Mouse (Mus musculus) heart, adult 8-10 months (tissue): ENCODE data around the gene Myh14. TPM values are rescaled to one million over a fixed set of nuclear protein-coding genes. Genes with fewer than 3 reads are reported as not detected.

Source experiments
- DNase-seq: peaks from one replicate; pipeline ENCODE4 v3.0.0; 2022; ENCODE audit warnings: low spot score
- total RNA-seq, 4 experiments: library from RNA; stranded (reverse); gene quantifications; 2 replicates each; pipeline ENCODE4 v1.2.4; 2022

Gene Myh14
- total RNA-seq, 4 experiments from 2014 or later, result 88.0 to 111 (median 88.2) TPM

DNA sequence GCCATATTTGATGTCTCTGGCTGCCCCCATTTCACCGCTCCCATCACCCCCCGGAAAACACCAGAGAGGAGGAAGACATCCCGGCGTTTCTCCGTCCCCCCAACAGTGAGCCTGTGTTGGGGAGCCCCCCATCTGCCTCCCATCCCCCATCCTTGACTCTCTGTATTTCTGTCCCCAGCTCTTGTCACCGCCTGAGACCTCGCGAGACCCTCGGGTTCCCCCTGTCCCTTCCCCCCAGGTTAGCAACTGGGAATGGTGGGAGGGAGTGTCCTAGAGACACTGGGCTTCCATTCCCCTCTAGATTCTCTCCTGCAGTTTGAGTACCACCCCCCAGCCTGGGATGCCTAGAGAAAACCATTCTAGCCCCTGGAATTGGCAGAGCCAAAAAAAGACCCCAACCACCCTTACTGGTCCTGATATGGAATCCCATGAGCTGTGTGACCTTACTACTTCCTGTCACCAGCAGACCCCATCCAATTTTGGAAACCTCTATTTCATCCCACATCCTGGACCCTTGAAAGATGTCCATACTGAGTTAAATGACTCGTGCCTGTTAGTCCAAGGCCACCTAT, 69.9 kb downstream of the Myh14 start:
- no peak for DNase-seq

- no peak for DNase-seq
These were observed 72.3 kb downstream of the Myh14 start for GRCm38 (mm10) chr7:44598336-44598735.

DNA sequence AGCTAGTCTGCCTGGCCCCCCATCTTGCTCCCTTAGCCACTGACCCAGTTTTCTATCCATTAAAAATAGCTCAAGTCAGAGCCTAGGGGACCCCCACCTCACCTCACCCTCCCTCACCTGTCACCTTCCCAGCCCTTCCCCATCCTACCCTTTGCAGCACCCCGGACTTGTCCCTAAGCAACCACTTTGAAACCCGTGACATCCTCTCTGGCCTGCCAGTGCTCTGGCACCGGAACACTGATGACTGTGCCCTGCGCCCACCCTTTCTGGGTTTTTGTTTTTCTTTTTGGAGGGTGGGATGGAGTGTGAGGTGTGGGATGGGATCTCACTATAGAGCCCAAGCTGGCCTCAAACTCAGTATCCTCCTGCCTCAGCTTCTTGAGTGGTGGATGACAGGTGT, 73.0 kb downstream of the Myh14 start:
- no peak for DNase-seq

GRCm38 (mm10) chr7:44596996-44597538, 73.6 kb downstream of the Myh14 start:
- no peak for DNase-seq

- DNase-seq, result no peak
These were observed 74.6 kb downstream of the Myh14 start for GRCm38 (mm10) chr7:44596051-44596450.

- no peak for DNase-seq
These were observed 75.5 kb downstream of the Myh14 start for GRCm38 (mm10) chr7:44595131-44595561.

DNA sequence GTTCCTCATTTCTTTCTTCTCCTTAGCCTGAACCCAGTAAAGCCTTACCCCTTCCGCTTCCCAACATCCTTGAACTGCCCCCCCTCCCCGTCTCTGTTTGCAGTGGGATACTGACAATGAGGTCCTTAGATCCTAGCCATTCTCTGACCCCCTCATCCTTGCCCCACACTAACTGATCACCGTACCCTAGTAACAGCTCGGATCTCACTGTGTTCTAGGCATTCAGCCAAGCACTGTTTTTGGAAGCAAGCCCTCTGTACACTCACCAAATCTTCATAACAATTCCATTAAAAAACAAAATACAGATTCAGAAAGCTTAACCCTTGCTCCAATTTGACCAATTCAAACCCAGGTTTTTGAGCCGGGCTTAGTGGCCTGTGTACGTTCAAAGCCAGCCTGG, 76.4 kb downstream of the Myh14 start:
- peak; percentile 12 for DNase-seq

- DNase-seq, result peak; percentile 45
These were observed 76.9 kb downstream of the Myh14 start for GRCm38 (mm10) chr7:44593775-44594174.

DNA sequence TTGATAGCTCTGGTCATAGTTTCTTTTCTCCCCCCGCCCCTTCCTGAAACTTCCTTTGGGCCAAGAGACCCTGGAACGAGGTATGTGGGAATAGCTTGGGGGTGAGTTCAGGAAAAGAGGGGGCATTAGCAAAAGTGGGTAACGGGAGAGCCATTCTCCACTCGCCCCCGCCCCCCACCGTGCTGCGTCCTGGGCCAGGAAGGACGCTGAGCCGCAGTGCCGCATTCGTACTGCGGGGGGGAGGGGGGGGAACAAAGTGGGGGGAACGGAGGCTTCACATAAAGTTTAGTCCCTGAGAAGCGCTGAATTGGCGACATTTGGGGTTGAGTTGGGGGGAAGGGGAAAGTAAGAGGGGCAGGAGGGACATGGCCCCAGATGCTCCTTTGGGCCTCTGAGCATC, 77.6 kb downstream of the Myh14 start:
- DNase-seq, result no peak

DNA sequence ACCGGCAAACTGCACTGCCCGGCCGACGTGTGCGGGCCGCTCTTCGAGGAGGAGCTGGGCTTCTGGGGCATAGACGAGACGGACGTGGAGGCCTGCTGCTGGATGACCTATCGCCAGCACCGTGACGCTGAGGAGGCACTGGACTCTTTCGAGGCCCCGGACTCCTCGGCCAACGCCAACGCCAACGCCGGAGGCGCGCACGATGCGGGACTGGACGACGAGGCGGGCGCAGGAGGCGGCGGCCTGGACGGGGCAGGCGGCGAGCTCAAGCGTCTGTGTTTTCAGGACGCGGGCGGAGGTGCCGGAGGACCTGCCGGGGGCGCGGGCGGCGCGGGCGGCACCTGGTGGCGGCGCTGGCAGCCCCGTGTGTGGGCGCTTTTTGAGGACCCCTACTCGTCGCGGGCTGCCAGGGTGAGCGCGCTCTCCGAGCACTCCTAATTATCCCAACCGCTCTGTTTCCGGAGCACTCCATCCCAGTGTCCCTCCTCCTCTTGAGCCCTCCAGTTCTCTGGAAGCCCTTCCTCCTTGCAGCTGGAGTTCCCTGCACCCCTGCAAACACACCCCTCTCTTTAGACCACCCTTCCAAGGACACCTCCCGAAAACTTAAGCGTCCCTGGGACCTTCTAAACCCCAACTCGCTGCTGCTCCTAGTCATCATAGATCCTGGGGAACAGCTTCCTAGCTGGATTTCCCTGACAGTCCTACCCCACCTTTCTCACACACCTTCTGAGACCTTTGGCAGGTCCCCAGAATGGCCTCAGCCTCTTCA, 79.1 kb downstream of the Myh14 start:
- DNase-seq, result no peak

- DNase-seq, result peak; percentile 60
These were observed 80.0 kb downstream of the Myh14 start, which contains the start of gene Kcnc3 for GRCm38 (mm10) chr7:44590402-44591347. Gene Kcnc3, plus strand, starts transcription at chr7:44590664.

DNA sequence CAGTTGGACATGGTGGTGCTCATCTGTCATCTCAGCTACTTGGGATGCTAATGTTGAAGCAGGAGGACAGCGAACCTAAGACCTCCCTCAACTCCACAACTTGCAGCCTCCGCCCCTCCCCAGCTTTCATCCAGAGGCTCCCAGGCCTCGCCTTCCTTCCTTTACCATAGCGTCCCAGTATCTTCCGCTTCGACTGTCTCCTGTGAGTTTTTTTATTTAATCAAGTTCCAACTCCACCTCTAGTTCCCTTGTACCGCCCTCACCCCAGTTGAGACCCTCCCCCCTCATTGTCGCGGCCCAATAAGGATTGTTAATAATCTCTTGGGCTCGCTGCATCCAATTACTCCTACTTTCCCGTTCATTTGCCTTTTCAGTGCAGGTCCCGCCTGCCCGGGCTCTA, 80.7 kb downstream of the Myh14 start:
- DNase-seq, result no peak

- DNase-seq, result peak; percentile 31
These were observed 81.5 kb downstream of the Myh14 start for GRCm38 (mm10) chr7:44589149-44589548.

DNA sequence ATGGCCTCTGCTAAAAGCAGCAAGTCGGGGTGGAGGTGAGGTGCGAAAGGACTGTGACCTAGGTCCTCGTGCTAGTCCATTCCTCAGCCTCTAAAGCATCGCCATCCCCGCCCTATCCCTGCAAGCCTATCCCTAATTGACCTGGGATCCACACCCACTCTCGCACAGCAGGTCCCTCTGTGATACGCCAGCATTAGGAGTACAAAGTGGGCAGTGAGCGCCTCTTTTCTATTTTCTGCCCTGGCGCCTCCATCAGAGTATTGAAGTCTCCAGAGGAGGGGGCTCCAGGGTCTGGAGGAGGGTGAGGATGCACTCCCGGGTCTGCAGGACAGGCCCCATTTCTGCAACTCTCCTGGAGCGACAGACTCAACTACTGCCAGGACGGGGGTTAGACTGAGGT, 82.3 kb downstream of the Myh14 start:
- DNase-seq, result no peak

GRCm38 (mm10) chr7:44587676-44588075, 83.0 kb downstream of the Myh14 start:
- DNase-seq, result no peak

DNA sequence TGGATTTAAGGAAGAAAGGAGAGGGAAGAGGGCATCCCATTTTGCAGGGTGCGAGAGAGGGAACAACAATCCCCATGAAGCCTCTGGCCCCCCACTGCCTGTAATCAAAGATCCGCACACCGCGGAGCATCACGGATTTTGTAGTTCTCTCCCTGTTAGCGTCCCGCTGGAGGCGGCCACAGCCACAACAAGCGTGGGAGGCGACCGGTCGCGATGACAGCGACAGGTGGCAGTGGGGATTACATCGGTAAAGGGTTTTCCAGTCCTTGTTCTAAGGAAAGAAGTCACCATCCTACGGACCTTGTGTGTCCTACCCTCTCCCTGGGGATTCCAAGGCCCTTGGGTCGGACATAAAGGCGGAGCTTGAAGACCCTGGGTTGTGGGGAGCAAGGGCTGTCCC, 83.7 kb downstream of the Myh14 start:
- DNase-seq, result no peak

GRCm38 (mm10) chr7:44586518-44586917, 84.1 kb downstream of the Myh14 start:
- no peak for DNase-seq

DNA sequence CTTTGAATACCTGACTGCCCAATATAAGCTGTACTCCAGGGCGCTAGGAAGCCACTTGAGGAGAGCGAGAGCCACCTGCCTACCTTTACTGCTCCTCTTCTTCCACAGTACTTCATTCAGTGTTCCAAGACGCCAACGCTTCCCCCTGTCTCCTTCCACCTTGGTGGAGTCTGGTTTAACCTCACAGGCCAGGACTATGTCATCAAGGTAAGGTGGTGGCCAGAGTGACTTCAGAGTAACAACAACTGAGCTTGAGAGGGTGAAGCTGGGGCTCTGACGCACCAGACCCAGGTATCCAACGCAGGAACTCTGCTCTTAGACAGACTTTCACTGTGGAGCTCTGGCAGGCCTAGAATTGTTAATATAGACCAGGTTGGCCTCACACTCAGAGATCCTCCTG, 85.0 kb downstream of the Myh14 start:
- no peak for DNase-seq

GRCm38 (mm10) chr7:44584921-44585320, 85.7 kb downstream of the Myh14 start:
- DNase-seq, result no peak

DNA sequence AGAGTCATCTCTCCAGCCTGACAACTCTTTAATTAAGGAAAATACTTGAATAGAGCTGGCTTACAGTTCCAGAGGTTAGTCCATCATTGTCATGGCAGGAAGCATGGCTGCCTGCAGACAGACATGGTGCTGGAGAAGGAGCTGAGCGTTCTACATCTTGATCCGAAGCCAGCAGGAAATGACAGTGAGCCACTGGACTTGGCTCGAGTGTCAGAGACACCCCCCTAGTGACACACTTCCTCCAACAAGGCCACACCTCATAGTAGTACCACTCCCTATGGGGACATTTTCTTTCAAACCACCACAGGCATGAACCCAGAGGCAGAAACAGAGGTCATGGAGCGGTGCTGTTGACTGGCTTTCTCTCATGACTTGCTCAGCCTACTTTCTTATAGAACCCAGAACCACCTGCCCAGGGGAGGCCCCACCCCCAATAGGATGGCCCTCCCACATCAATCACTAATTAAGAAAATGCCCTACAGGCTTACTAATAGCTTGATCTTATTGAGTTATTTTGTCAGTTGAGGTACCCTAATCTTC, 86.3 kb downstream of the Myh14 start:
- no peak for DNase-seq

DNA sequence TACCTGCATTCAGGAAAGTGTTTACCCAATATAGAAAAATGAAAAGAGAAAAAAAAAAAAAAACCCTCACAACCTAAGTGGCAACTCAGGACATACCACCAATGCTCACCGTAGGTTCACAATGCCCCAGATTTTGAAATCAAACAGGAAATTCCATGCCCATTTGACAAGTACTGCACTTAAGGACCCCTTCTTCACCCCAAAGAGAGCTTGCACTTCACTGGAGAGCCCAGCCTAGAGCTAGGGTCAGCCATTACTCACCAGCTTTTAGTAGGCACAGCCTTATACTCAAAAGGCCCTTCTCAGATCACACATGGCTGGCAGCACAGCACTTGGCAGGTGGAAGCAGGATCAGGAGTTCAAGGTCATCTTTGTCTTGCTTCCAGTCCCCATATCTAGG, 87.5 kb downstream of the Myh14 start:
- DNase-seq, result no peak

DNA sequence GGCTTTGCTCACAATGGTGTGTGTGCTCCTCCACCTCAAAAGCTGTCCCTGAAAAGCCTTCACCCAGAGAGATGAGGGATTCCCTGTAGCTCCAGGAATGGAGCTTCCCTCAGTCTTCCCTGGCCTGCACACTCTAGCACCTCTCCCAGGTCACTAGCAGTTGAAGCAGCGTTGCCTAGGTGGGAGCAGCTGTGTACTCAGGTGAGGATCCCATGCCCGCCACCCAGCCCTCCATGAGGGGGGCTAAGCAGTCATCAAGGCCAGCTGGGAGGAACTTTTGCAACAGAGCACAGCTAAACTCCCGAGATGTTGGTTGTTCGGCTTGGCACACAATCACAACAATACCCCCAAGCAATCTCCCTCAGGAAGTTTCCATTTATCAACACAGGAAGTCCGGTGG, 87.9 kb downstream of the Myh14 start:
- no peak for DNase-seq
